Mouse (Mus musculus) midbrain, embryonic 12.5 days (tissue): ENCODE results near the gene Ifih1. TPM values are rescaled to one million over a fixed set of nuclear protein-coding genes. Genes with fewer than 3 reads are reported as not detected.

Experiments used
- ATAC-seq: fragments of 200-750 bp; cut with Nextera tagmentation; 2 replicates; pipeline ENCODE4 v1.8.0; 2017; ENCODE audit warnings: low read depth, moderate TSS enrichment, moderate library complexity; ENCODE audit not compliant: low FRiP score
- H3K27ac ChIP-seq: fragments of 300-500 bp; sonication (generic); replicated peaks from 2 replicates; pipeline ENCODE4 v1.5.1; 2016; ENCODE audit warnings: mild to moderate bottlenecking
- H3K27me3 ChIP-seq: fragments of 300-500 bp; sonication (generic); 2 replicates; pipeline ENCODE4 v1.6.1; 2016; ENCODE audit warnings: mild to moderate bottlenecking
- H3K36me3 ChIP-seq: fragments of 300-500 bp; sonication (generic); 2 replicates; pipeline ENCODE4 v1.6.1; 2016
- H3K4me1 ChIP-seq: fragments of 300-500 bp; sonication (generic); 2 replicates; pipeline ENCODE4 v1.6.1; 2016
- H3K4me2 ChIP-seq: fragments of 300-500 bp; sonication (generic); replicated peaks from 2 replicates; pipeline ENCODE4 v1.6.1; 2016; ENCODE audit warnings: mild to moderate bottlenecking, moderate library complexity
- H3K4me3 ChIP-seq: fragments of 300-500 bp; sonication (generic); 2 replicates; pipeline ENCODE4 v1.5.1; 2016; ENCODE audit warnings: mild to moderate bottlenecking
- H3K9ac ChIP-seq: fragments of 300-500 bp; sonication (generic); replicated peaks from 2 replicates; pipeline ENCODE4 v1.6.1; 2016; ENCODE audit warnings: mild to moderate bottlenecking, moderate library complexity
- H3K9me3 ChIP-seq: fragments of 300-500 bp; sonication (generic); 2 replicates; pipeline ENCODE4 v1.6.1; 2016; ENCODE audit warnings: mild to moderate bottlenecking
- WGBS: fragments of 180-500 bp; shearing (Covaris S2); methylation state at CpG from one replicate; pipeline ENCODE4 v1.1.7; 2016; 5-methylcytosine and 5-hydroxymethylcytosine counted together
- polyA plus RNA-seq: library from polyadenylated mRNA; unstranded; fragments of >200 nt; fragmentation: Nextera tagmentation; extraction: Ambion mirVana; gene quantifications from 2 replicates; pipeline ENCODE4 v1.2.1, GENCODE M21; 2016

Gene Ifih1
- polyA plus RNA-seq, 1 experiment from 2014 or later = 0.97 TPM

- ATAC-seq = no peak
- 93% methylated on average over 5 of the region's 5 CpGs for WGBS
These were observed 17.7 kb downstream of the Ifih1 start for GRCm38 (mm10) chr2:62628356-62628755.

DNA sequence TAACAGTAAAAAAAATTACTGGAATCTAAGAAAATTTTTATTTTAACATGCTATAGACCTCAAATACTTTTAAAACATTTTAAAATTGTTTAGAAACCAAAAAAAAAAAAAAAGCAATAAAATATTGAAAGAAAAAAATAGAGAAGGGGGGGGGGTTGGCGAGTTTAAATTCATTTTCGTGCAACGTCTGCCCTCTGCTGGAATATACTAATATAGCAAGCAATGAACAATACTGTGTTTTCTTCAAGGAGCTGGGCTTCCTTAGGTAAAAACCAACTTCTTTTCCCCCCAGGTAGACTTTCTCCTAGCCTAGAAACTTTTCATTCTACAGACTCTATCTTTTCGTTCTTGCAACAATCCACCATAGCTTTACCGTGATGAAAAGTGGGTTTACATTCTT lies 18.3 kb downstream of the Ifih1 start:
- no peak overlapping the region for H3K4me2 ChIP-seq
- H3K27ac ChIP-seq = no peak overlapping the region
- no peak overlapping the region for H3K9ac ChIP-seq
- no peak overlapping the region for H3K4me3 ChIP-seq
- H3K27me3 ChIP-seq = no peaks in the 10 kb centered on the region
- H3K36me3 ChIP-seq = no peaks in the 10 kb centered on the region
- H3K9me3 ChIP-seq = no peaks in the 10 kb centered on the region
- 13% methylated on average over 5 of the region's 5 CpGs for WGBS
- no peak for ATAC-seq
- H3K4me1 ChIP-seq = no peaks in the 10 kb centered on the region

More at GRCm38 (mm10) chr2:62628356-62628755, 17.7 kb downstream of the Ifih1 start:
- H3K9me3 ChIP-seq = no peaks in the 10 kb centered on the region
- no peak overlapping the region for H3K4me3 ChIP-seq
- no peak overlapping the region for H3K9ac ChIP-seq
- H3K4me2 ChIP-seq = no peak overlapping the region
- H3K27ac ChIP-seq = no peak overlapping the region
- no peaks in the 10 kb centered on the region for H3K36me3 ChIP-seq
- no peaks in the 10 kb centered on the region for H3K4me1 ChIP-seq
- H3K27me3 ChIP-seq = no peaks in the 10 kb centered on the region

GRCm38 (mm10) chr2:62623024-62623441 lies 23.0 kb downstream of the Ifih1 start:
- ATAC-seq = no peak
- 90% methylated on average over 8 of the region's 8 CpGs for whole genome bisulfite sequencing
- Histone ChIP-seq H3K9me3 (no peaks in the 10 kb centered on the region), H3K36me3 (no peaks in the 10 kb centered on the region), H3K27me3 (no peaks in the 10 kb centered on the region), H3K4me3 (no peak overlapping the region), H3K27ac (no peak overlapping the region), H3K4me2 (no peak overlapping the region), H3K9ac (no peak overlapping the region), H3K4me1 (no peaks in the 10 kb centered on the region)

- Histone ChIP-seq H3K36me3 (no peaks in the 10 kb centered on the region), H3K4me3 (no peak overlapping the region), H3K4me1 (no peaks in the 10 kb centered on the region), H3K9me3 (no peaks in the 10 kb centered on the region), H3K4me2 (no peak overlapping the region), H3K27me3 (no peaks in the 10 kb centered on the region), H3K27ac (no peak overlapping the region), H3K9ac (no peak overlapping the region)
- 63% methylated on average over 2 of the region's 2 CpGs for WGBS
- no peak for ATAC-seq
These were observed 26.4 kb downstream of the Ifih1 start for GRCm38 (mm10) chr2:62619679-62620078.

DNA sequence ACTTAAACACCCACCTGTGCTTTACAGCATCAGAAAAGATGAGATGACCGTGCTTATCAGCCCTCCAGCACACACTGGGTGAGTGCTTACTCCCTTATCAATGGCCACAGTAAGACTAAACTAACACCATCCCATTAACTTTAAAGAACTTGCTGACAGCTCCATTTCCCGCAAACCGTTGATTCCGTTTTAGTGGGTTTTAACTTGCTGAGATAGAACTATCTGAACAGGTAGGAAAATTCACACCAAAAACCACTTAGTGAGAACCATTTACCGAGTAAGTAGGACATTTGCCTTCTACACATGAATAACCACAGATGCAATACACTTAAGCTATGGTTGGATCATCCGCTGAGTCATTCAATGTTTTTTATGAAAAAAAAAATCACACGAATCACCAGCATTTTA lies 27.1 kb downstream of the Ifih1 start:
- 88% methylated on average over 7 of the region's 7 CpGs for WGBS
- H3K9me3 ChIP-seq = no peaks in the 10 kb centered on the region
- H3K27ac ChIP-seq = no peak overlapping the region
- no peaks in the 10 kb centered on the region for H3K4me1 ChIP-seq
- no peak overlapping the region for H3K9ac ChIP-seq
- H3K27me3 ChIP-seq = no peaks in the 10 kb centered on the region
- ATAC-seq = no peak
- no peak overlapping the region for H3K4me2 ChIP-seq
- no peak overlapping the region for H3K4me3 ChIP-seq
- no peaks in the 10 kb centered on the region for H3K36me3 ChIP-seq

- Histone ChIP-seq H3K9me3 (no peaks in the 10 kb centered on the region), H3K36me3 (no peaks in the 10 kb centered on the region), H3K4me1 (no peaks in the 10 kb centered on the region), H3K27me3 (no peaks in the 10 kb centered on the region), H3K9ac (no peak overlapping the region), H3K4me3 (no peak overlapping the region), H3K4me2 (no peak overlapping the region), H3K27ac (no peak overlapping the region)
- no peak for ATAC-seq
- WGBS = 95% methylated on average over 4 of the region's 4 CpGs
These were observed 32.9 kb downstream of the Ifih1 start for GRCm38 (mm10) chr2:62613133-62613532.

GRCm38 (mm10) chr2:62606205-62606604 lies 39.9 kb downstream of the Ifih1 start:
- no peaks in the 10 kb centered on the region for H3K4me1 ChIP-seq
- no peak overlapping the region for H3K4me2 ChIP-seq
- H3K36me3 ChIP-seq = no peaks in the 10 kb centered on the region
- ATAC-seq = no peak
- 95% methylated on average over 16 of the region's 16 CpGs for WGBS
- H3K27me3 ChIP-seq = no peaks in the 10 kb centered on the region
- no peaks in the 10 kb centered on the region for H3K9me3 ChIP-seq
- H3K27ac ChIP-seq = no peak overlapping the region
- no peak overlapping the region for H3K9ac ChIP-seq
- no peak overlapping the region for H3K4me3 ChIP-seq

- 92% methylated on average over 5 of the region's 5 CpGs for WGBS
- Histone ChIP-seq H3K4me1 (no peaks in the 10 kb centered on the region), H3K27ac (no peak overlapping the region), H3K36me3 (no peaks in the 10 kb centered on the region), H3K9ac (no peak overlapping the region), H3K4me3 (no peak overlapping the region), H3K27me3 (no peaks in the 10 kb centered on the region), H3K9me3 (no peaks in the 10 kb centered on the region), H3K4me2 (no peak overlapping the region)
- ATAC-seq = no peak
These were observed 42.5 kb downstream of the Ifih1 start for GRCm38 (mm10) chr2:62603530-62603929.

GRCm38 (mm10) chr2:62596586-62596985 lies 49.5 kb downstream of the Ifih1 start:
- no peak overlapping the region for H3K27ac ChIP-seq
- no peaks in the 10 kb centered on the region for H3K9me3 ChIP-seq
- no peak overlapping the region for H3K4me3 ChIP-seq
- H3K9ac ChIP-seq = no peak overlapping the region
- no peak for ATAC-seq
- no peak overlapping the region for H3K4me2 ChIP-seq
- WGBS = 90% methylated on average over 5 of the region's 5 CpGs
- no peaks in the 10 kb centered on the region for H3K27me3 ChIP-seq
- no peaks in the 10 kb centered on the region; the same call in 1 of the 2 replicates for H3K4me1 ChIP-seq
- H3K36me3 ChIP-seq = no peaks in the 10 kb centered on the region

DNA sequence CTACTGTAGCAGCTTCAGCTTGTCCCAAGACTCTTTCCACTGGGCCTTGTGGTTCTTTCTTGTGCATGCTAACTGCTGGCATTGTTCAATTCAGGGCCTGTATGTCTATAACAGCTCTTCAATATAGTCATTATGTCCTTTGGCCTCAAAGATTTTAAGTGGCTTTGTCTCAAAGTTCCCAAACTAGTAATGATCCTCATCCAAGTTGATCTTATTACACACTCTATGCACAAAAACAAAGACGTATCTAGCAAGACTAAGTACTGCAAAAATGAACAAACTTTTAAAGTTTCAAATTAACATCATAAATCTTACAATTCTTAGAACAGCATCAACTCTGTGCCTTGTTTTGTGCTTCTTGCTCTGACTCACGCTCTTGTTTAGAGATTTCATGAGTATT lies 51.6 kb downstream of the Ifih1 start:
- 87% methylated on average over 2 of the region's 2 CpGs for WGBS

DNA sequence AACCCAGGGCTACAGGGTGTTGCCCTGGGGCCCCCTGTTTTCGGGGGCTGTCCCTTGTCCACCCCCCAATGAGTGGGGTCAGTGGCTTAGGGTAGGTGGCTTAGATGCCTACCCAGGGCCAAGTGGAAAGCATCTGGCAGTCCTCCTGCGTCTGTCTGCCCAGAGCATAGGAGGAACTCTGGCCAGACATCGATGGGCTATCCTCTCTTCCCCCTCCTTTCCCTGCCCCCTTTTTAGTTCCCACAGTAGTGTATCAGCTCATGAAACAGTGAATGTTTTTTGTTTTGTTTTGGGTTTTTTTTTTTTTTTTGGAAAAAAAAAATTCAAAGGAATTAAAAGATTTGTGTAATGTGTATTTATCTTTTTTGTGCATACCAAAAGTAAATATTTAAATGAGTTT lies 54.5 kb downstream of the Ifih1 start:
- Histone ChIP-seq H3K9me3 (no peaks in the 10 kb centered on the region), H3K36me3 (no peaks in the 10 kb centered on the region), H3K4me3 (no peak overlapping the region), H3K27ac (no peak overlapping the region), H3K4me1 (no peaks in the 10 kb centered on the region; the same call in 1 of the 2 replicates), H3K9ac (no peak overlapping the region), H3K27me3 (no peaks in the 10 kb centered on the region), H3K4me2 (no peak overlapping the region)
- ATAC-seq = no peak
- WGBS = 88% methylated on average over 3 of the region's 3 CpGs

More for the DNA sequence above, 51.6 kb downstream of the Ifih1 start:
- H3K4me1 ChIP-seq = no peaks in the 10 kb centered on the region; the same call in 1 of the 2 replicates
- no peak overlapping the region for H3K4me3 ChIP-seq
- no peak overlapping the region for H3K4me2 ChIP-seq
- no peak overlapping the region for H3K27ac ChIP-seq
- ATAC-seq = no peak
- H3K36me3 ChIP-seq = no peaks in the 10 kb centered on the region
- H3K27me3 ChIP-seq = no peaks in the 10 kb centered on the region
- no peaks in the 10 kb centered on the region for H3K9me3 ChIP-seq
- H3K9ac ChIP-seq = no peak overlapping the region

- no peak overlapping the region for H3K27ac ChIP-seq
- H3K9me3 ChIP-seq = no peaks in the 10 kb centered on the region
- no peak overlapping the region for H3K4me3 ChIP-seq
- H3K4me1 ChIP-seq = no peaks in the 10 kb centered on the region; the same call in 1 of the 2 replicates
- no peak overlapping the region for H3K9ac ChIP-seq
- WGBS = 86% methylated on average over 4 of the region's 4 CpGs
- H3K36me3 ChIP-seq = no peaks in the 10 kb centered on the region
- no peak overlapping the region for H3K4me2 ChIP-seq
- no peak for ATAC-seq
- no peaks in the 10 kb centered on the region for H3K27me3 ChIP-seq
These were observed 56.7 kb downstream of the Ifih1 start for GRCm38 (mm10) chr2:62589333-62589732.

DNA sequence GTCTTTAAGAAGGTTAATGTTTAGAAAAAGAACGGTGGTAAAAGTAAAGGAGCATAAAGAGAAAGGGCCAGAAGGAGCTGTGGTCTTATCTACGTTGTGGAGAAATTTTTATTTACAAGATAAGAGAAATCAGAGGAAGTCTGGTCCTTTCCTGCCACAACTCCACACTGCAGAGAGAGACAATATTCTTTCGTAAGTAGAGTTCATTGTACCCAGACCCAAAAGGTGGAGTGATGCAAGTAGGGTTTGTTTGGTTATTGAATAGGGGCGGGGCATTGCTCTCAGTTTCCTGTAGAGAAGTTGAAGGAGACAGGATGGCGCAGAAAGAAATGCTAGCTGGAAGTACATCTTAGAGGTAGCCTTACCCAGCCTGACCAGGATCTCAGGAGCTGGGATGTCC lies 60.3 kb downstream of the Ifih1 start:
- H3K27ac ChIP-seq = no peak overlapping the region
- 94% methylated on average over 5 of the region's 5 CpGs for WGBS
- H3K4me3 ChIP-seq = no peak overlapping the region

More for the DNA sequence above, 60.3 kb downstream of the Ifih1 start:
- ATAC-seq = no peak
- no peaks in the 10 kb centered on the region for H3K9me3 ChIP-seq
- H3K4me1 ChIP-seq = no peaks in the 10 kb centered on the region
- no peaks in the 10 kb centered on the region for H3K27me3 ChIP-seq
- H3K4me2 ChIP-seq = no peak overlapping the region
- no peak overlapping the region for H3K9ac ChIP-seq
- H3K36me3 ChIP-seq = no peaks in the 10 kb centered on the region
